Mouse (Mus musculus) heart, postnatal 4 days (tissue): ENCODE data around the gene Lif. TPM values are rescaled to one million over a fixed set of nuclear protein-coding genes. Genes with fewer than 3 reads are reported as not detected.

ENCODE experiments used
- DNase-seq: peaks from one replicate; pipeline ENCODE4 v3.0.0; 2021
- total RNA-seq, 2 experiments: library from RNA; stranded (reverse); gene quantifications; 2 replicates each; pipeline ENCODE4 v1.2.3; 2021

Gene Lif
- total RNA-seq, 2 experiments from 2014 or later, result 1.8 to 2.0 TPM

- peak; percentile 80 for DNase-seq
Observed at GRCm38 (mm10) chr11:4299735-4300474, 42.5 kb downstream of the Lif start.

- DNase-seq, result peak; percentile 36
Observed at GRCm38 (mm10) chr11:4300683-4301082, 43.3 kb downstream of the Lif start.

- DNase-seq, result peak; percentile 40
Observed at GRCm38 (mm10) chr11:4302363-4302913, 45.1 kb downstream of the Lif start.

GRCm38 (mm10) chr11:4303033-4303432 lies 45.7 kb downstream of the Lif start:
- DNase-seq, result peak; percentile 51

- no peak for DNase-seq
Observed at GRCm38 (mm10) chr11:4304203-4304602, 46.8 kb downstream of the Lif start.

- DNase-seq, result no peak
Observed at GRCm38 (mm10) chr11:4305090-4305489, 47.7 kb downstream of the Lif start.

GRCm38 (mm10) chr11:4306086-4306485 lies 48.7 kb downstream of the Lif start:
- no peak for DNase-seq

GRCm38 (mm10) chr11:4308060-4308513 lies 50.7 kb downstream of the Lif start:
- peak; percentile 41 for DNase-seq

GRCm38 (mm10) chr11:4308514-4309450 lies 51.4 kb downstream of the Lif start:
- peak; percentile 48 for DNase-seq

- DNase-seq, result no peak
Observed at GRCm38 (mm10) chr11:4309613-4310012, 52.3 kb downstream of the Lif start.

GRCm38 (mm10) chr11:4310324-4310723 lies 53.0 kb downstream of the Lif start:
- DNase-seq, result no peak

GRCm38 (mm10) chr11:4312180-4312579 lies 54.8 kb downstream of the Lif start:
- no peak for DNase-seq

GRCm38 (mm10) chr11:4317287-4317686 lies 59.9 kb downstream of the Lif start:
- DNase-seq, result no peak

- DNase-seq, result no peak
Observed at GRCm38 (mm10) chr11:4318011-4318410, 60.7 kb downstream of the Lif start.

- no peak for DNase-seq
Observed at GRCm38 (mm10) chr11:4319212-4319955, 62.0 kb downstream of the Lif start.

- DNase-seq, result no peak
Observed at GRCm38 (mm10) chr11:4320876-4321275, 63.5 kb downstream of the Lif start.

Other genes with a start within 250 kb of the Lif start
- not detected for gene Sec14l4, start 226.1 kb upstream of the Lif start, total RNA-seq
- not detected for gene Sec14l3, start 192.7 kb upstream of the Lif start, total RNA-seq
- 10 to 100 TPM; 46.3 to 52.0 TPM for gene Mtfp1, start 162.1 kb upstream of the Lif start, total RNA-seq
- 1 to 10 TPM in 1 of 2 experiments, under 1 TPM in 1; 0.91 to 1.1 TPM for gene Sec14l2, start 134.1 kb upstream of the Lif start, total RNA-seq
- 10 to 100 TPM; 17.5 to 18.3 TPM for gene Rnf215, start 122.4 kb upstream of the Lif start, total RNA-seq
- gene Ccdc157, start 97.3 kb upstream of the Lif start, total RNA-seq, result 1 to 10 TPM; 5.8 to 6.5 TPM
- 10 to 100 TPM; 56.6 to 56.9 TPM for gene Sf3a1, start 97.2 kb upstream of the Lif start, total RNA-seq
- gene Tbc1d10a, start 70.8 kb upstream of the Lif start, total RNA-seq, result 10 to 100 TPM; 10.9 to 11.8 TPM
- 1 to 10 TPM; 4.7 to 5.1 TPM for gene Castor1, start 39.3 kb upstream of the Lif start, total RNA-seq
- under 1 TPM in 1 of 2 experiments, not detected in 1; 0.14 TPM for gene Osm, start 21.1 kb upstream of the Lif start, total RNA-seq
- gene Hormad2, start 183.5 kb downstream of the Lif start, total RNA-seq, result under 1 TPM; 0.29 to 0.52 TPM